Mouse (Mus musculus) liver, embryonic 14.5 days (tissue): ENCODE data around the gene Chga.

Experiments
- CTCF ChIP-seq: IDR thresholded peaks from 2 replicates; pipeline ENCODE4 v1.5.1; 2016; ENCODE audit warnings: antibody characterized with exemption, low read depth, control low read depth
- EP300 ChIP-seq: IDR thresholded peaks from 2 replicates; pipeline ENCODE4 v1.6.1; 2016; ENCODE audit warnings: antibody characterized with exemption, low read depth

GRCm38 (mm10) chr12:102575541-102576329 is 21.0 kb downstream of the Chga start:
- TF ChIP-seq CTCF (peak; percentile 41), EP300 (no peak)
